Mouse (Mus musculus): ENCODE data around the gene Atxn2. TPM values are rescaled to one million over a fixed set of nuclear protein-coding genes. Genes with fewer than 3 reads are reported as not detected.
"Not testable (repeated sequence)": the region's sequence is repeated elsewhere in the genome, so short reads cannot be mapped to it uniquely, and the experiment has no call there.

The Atxn2 gene
- polyA plus RNA-seq, 2 experiments = 87.2 to 156 TPM

DNA sequence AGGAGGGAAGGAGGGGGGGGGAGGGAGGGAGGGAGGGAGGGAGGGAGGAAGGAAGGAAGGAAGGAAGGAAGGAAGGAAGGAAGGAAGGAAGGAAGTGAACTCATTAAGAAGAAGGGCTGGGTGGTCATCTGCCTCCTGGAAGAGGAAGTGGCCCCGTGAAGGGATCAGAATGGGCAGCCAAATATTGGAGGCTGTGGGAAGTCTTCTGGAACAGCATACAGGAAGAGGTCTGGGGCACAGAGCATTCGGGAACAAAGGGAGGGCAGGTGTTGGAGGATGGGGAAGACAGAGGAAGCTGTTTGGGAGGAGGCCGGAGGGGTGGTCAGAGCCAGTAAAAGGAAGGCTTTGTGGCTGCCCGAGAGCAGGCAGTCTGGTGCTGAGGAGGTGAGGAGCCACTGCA, 134.2 kb downstream of the Atxn2 start:
- H3K9ac ChIP-seq (ENCODE audit: low read depth, low read length, severe bottlenecking) = no peak overlapping the region
- WGBS = 25% methylated on average over 4 of the region's 4 CpGs
- no peaks in the 10 kb centered on the region for H3K36me3 ChIP-seq (ENCODE audit: control insufficient read depth, insufficient read depth, low read length)
- no peak overlapping the region for H3K4me3 ChIP-seq (replicated peaks; ENCODE audit: low read length)
- H3K4me2 ChIP-seq (replicated peaks; ENCODE audit: low read depth, low read length, severe bottlenecking) = no peak overlapping the region
- H3K27me3 ChIP-seq (ENCODE audit: control insufficient read depth, insufficient read depth, low read length) = peaks cover 12% of the 10 kb centered on the region
- peaks cover 12% of the 10 kb centered on the region for H3K4me1 ChIP-seq (ENCODE audit: control insufficient read depth, insufficient read depth, low read length)
- ATAC-seq (ENCODE audit: low FRiP score, low read depth) (no peak), DNase-seq (ENCODE audit: low spot score) (no peak)
- no peaks in the 10 kb centered on the region for H3K9me3 ChIP-seq (ENCODE audit: control insufficient read depth, low read length)
- H3K27ac ChIP-seq (replicated peaks; ENCODE audit: low read depth, low read length) = no peak overlapping the region
- TF ChIP-seq POLR2A (IDR thresholded peaks at IDR 0.05; ENCODE audit: borderline replicate concordance, extremely low read depth, insufficient read depth, insufficient read length) = no peak

- no peak for TF ChIP-seq POLR2A (IDR thresholded peaks at IDR 0.05; ENCODE audit: borderline replicate concordance, extremely low read depth, insufficient read depth, insufficient read length)
- no peak overlapping the region for H3K4me2 ChIP-seq (replicated peaks; ENCODE audit: low read depth, low read length, severe bottlenecking)
- no peak overlapping the region for H3K9ac ChIP-seq (ENCODE audit: low read depth, low read length, severe bottlenecking)
- 78% methylated on average over 11 of the region's 11 CpGs for WGBS
- no peaks in the 10 kb centered on the region for H3K9me3 ChIP-seq (ENCODE audit: control insufficient read depth, low read length)
- no peak for DNase-seq (ENCODE audit: low spot score)
- no peak overlapping the region for H3K27ac ChIP-seq (replicated peaks; ENCODE audit: low read depth, low read length)
- no peak overlapping the region for H3K4me3 ChIP-seq (replicated peaks; ENCODE audit: low read length)
- peaks cover 4% of the 10 kb centered on the region; the same call in 1 of the 2 replicates for H3K36me3 ChIP-seq (ENCODE audit: control insufficient read depth, insufficient read depth, low read length)
- peaks cover 9% of the 10 kb centered on the region for H3K27me3 ChIP-seq (ENCODE audit: control insufficient read depth, insufficient read depth, low read length)
- H3K4me1 ChIP-seq (ENCODE audit: control insufficient read depth, insufficient read depth, low read length) = peaks cover 17% of the 10 kb centered on the region
- no peak for ATAC-seq (ENCODE audit: low FRiP score, low read depth)
Observed at GRCm38 (mm10) chr5:121846322-121846721, 135.2 kb downstream of the Atxn2 start.

GRCm38 (mm10) chr5:121847269-121847668, 136.1 kb downstream of the Atxn2 start:
- Histone ChIP-seq H3K36me3 (ENCODE audit: control insufficient read depth, insufficient read depth, low read length) (peaks cover 13% of the 10 kb centered on the region), H3K4me1 (ENCODE audit: control insufficient read depth, insufficient read depth, low read length) (peaks cover 17% of the 10 kb centered on the region)
- not testable (repeated sequence) for H3K9me3 ChIP-seq (ENCODE audit: control insufficient read depth, low read length); ATAC-seq (ENCODE audit: low FRiP score, low read depth); DNase-seq (ENCODE audit: low spot score); H3K9ac ChIP-seq (ENCODE audit: low read depth, low read length, severe bottlenecking); H3K27me3 ChIP-seq (ENCODE audit: control insufficient read depth, insufficient read depth, low read length); H3K4me2 ChIP-seq (replicated peaks; ENCODE audit: low read depth, low read length, severe bottlenecking); H3K27ac ChIP-seq (replicated peaks; ENCODE audit: low read depth, low read length); H3K4me3 ChIP-seq (replicated peaks; ENCODE audit: low read length)
- WGBS = 87% methylated on average over 3 of the region's 3 CpGs

GRCm38 (mm10) chr5:121848035-121848519, 136.9 kb downstream of the Atxn2 start:
- H3K27me3 ChIP-seq (ENCODE audit: control insufficient read depth, insufficient read depth, low read length) = peaks cover 9% of the 10 kb centered on the region
- peak; percentile 47; the same call in 1 of the 2 replicates for TF ChIP-seq POLR2A (IDR thresholded peaks at IDR 0.05; ENCODE audit: borderline replicate concordance, extremely low read depth, insufficient read depth, insufficient read length)
- no peaks in the 10 kb centered on the region for H3K9me3 ChIP-seq (ENCODE audit: control insufficient read depth, low read length)
- peak; percentile 42; the same call in 1 of the 2 replicates for ATAC-seq (ENCODE audit: low FRiP score, low read depth)
- peak overlapping the region; percentile 87 for H3K4me3 ChIP-seq (replicated peaks; ENCODE audit: low read length)
- H3K4me1 ChIP-seq (ENCODE audit: control insufficient read depth, insufficient read depth, low read length) = peaks cover 17% of the 10 kb centered on the region
- H3K36me3 ChIP-seq (ENCODE audit: control insufficient read depth, insufficient read depth, low read length) = peaks cover 21% of the 10 kb centered on the region
- peak overlapping the region; percentile 83 for H3K27ac ChIP-seq (replicated peaks; ENCODE audit: low read depth, low read length)
- WGBS = 0% methylated on average over 17 of the region's 17 CpGs
- DNase-seq (ENCODE audit: low spot score) = peak; percentile 53
- H3K4me2 ChIP-seq (replicated peaks; ENCODE audit: low read depth, low read length, severe bottlenecking) = peak overlapping the region; percentile 59
- peak overlapping the region; percentile 81 for H3K9ac ChIP-seq (ENCODE audit: low read depth, low read length, severe bottlenecking)

DNA sequence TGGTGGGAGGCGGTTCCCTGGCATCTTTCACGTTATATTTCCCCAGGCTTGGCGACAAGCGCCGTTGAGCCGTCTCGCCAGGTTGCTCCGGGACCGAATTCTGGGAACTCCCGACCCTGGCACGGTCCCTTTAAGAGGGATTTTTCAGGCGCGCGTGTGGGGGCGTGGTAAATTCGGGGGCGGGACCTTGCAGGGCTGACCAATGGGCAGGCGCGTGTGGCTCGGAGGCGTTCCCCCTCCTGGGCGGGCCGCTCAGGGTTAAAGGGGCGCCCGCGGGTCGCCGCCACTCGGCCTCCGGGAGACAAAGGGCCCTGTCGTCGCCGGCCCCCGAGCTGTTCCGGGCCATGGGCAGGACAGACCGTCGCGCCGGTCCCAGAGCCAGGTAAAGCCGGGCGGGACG, 137.6 kb downstream of the Atxn2 start, which contains the start of gene Pheta1:
TSS of gene Pheta1 (plus strand) at position 242 of the 400 bp plus-strand sequence.
- Histone ChIP-seq H3K27ac (replicated peaks; ENCODE audit: low read depth, low read length) (peak within 1 kb of the TSS; percentile 83), H3K4me3 (replicated peaks; ENCODE audit: low read length) (peak within 1 kb of the TSS; percentile 87), H3K4me2 (replicated peaks; ENCODE audit: low read depth, low read length, severe bottlenecking) (peak within 1 kb of the TSS; percentile 59), H3K9me3 (ENCODE audit: control insufficient read depth, low read length) (no peaks in the 10 kb centered on the region), H3K27me3 (ENCODE audit: control insufficient read depth, insufficient read depth, low read length) (peaks cover 8% of the 10 kb centered on the region), H3K36me3 (ENCODE audit: control insufficient read depth, insufficient read depth, low read length) (peaks cover 28% of the 10 kb centered on the region), H3K4me1 (ENCODE audit: control insufficient read depth, insufficient read depth, low read length) (peaks cover 17% of the 10 kb centered on the region), H3K9ac (ENCODE audit: low read depth, low read length, severe bottlenecking) (peak within 1 kb of the TSS; percentile 81)
- WGBS = under 1% methylated on average over 34 of the region's 42 CpGs
- TF ChIP-seq POLR2A (IDR thresholded peaks at IDR 0.05; ENCODE audit: borderline replicate concordance, extremely low read depth, insufficient read depth, insufficient read length) = peak; percentile 81; the same call in 1 of the 2 replicates
- DNase-seq (ENCODE audit: low spot score) (peak; percentile 92), ATAC-seq (ENCODE audit: low FRiP score, low read depth) (peak; percentile 94)

Measured in limb, embryonic 14.5 days (tissue).